9 mouse cellular contexts compared by ENCODE assay signal in genomic region chr9:60991509-60991908, GRCm38 (mm10).
A peak's percentile ranks its signal among the peaks of the same experiment; 100 is the strongest.
DNase-seq lines count a peak whose midpoint lies in the region; ATAC-seq and TF ChIP-seq lines count a peak whose summit lies in the region.
"Had no signal": no experiment of that assay in that cellular context is flagged by ENCODE, and none has a peak within 500 bp of the region (broad histone marks: within the 10 kb centered on the region; RNA-seq: fewer than 3 reads in every experiment).

No protein-coding gene starts in this region.

- WGBS in liver, embryonic 14.5 days (ENCODE audit: insufficient replicate concordance) = 30% methylated on average over 5 of the region's 5 CpGs
- 88% methylated on average over 5 of the region's 5 CpGs for WGBS in intestine, embryonic 16.5 days
- 80% methylated on average over 5 of the region's 5 CpGs for WGBS in forebrain, embryonic 11.5 days

- ATAC-seq in liver, embryonic 14.5 days (ENCODE audit: insufficient read depth) = no peak
- ATAC-seq in intestine, embryonic 16.5 days = no peak
- no peak for ATAC-seq in forebrain, embryonic 11.5 days (replicated peaks; ENCODE audit: low FRiP score)
- ATAC-seq: Patski had no signal

- no peaks in the 10 kb centered on the region for H3K79me2 ChIP-seq in MEL (ENCODE audit: control insufficient read depth, insufficient read depth, low read length, poor library complexity)

- TF ChIP-seq CTCF in MEL (IDR thresholded peaks at IDR 0.05 in 2 of 3, conservative IDR thresholded peaks at IDR 0.05 in 1 of 3; ENCODE audit: control insufficient read depth in 1 of 3, insufficient read depth in 1 of 3, low read depth in 2 of 3, low read length in 3 of 3, poor library complexity in 1 of 3, severe bottlenecking in 1 of 3) = no peak
- TF ChIP-seq CTCF in liver, embryonic 14.5 days (IDR thresholded peaks at IDR 0.05; ENCODE audit: low read depth) = no peak

- peak overlapping the region; percentile 74 for H3K9ac ChIP-seq in MEL (ENCODE audit: control insufficient read depth, low read depth, low read length, poor library complexity, severe bottlenecking)
- no peak overlapping the region for H3K9ac ChIP-seq in liver, embryonic 14.5 days (replicated peaks)
- H3K9ac ChIP-seq in intestine, embryonic 16.5 days (ENCODE audit: low read depth, low read length) = no peak overlapping the region
- H3K9ac ChIP-seq in forebrain, embryonic 11.5 days (ENCODE audit: low read length) = no peak overlapping the region

- H3K36me3 ChIP-seq in MEL (ENCODE audit: control insufficient read depth in 1 of 2, insufficient read depth in 2 of 2, low read length in 2 of 2) = 0 out of 4 replicates have a peak, but pooled peaks cover 0 to 3% of the 10 kb centered on the region in 2 experiments
- no peaks in the 10 kb centered on the region for H3K36me3 ChIP-seq in liver, embryonic 14.5 days (replicated peaks; ENCODE audit: control insufficient read depth, insufficient read depth, low read depth)
- H3K36me3 ChIP-seq in intestine, embryonic 16.5 days (ENCODE audit: control insufficient read depth, insufficient read depth, low read length) = no peaks in the 10 kb centered on the region
- no peaks in the 10 kb centered on the region for H3K36me3 ChIP-seq in forebrain, embryonic 11.5 days (ENCODE audit: control insufficient read depth, insufficient read depth, low read length)

- peak overlapping the region; percentile 50; the same call in 1 of the 2 replicates for H3K27ac ChIP-seq in MEL (ENCODE audit: control insufficient read depth, low read depth, low read length)
- H3K27ac ChIP-seq in liver, embryonic 14.5 days = no peak overlapping the region
- no peak overlapping the region for H3K27ac ChIP-seq in intestine, embryonic 16.5 days (ENCODE audit: low read length)
- no peak overlapping the region for H3K27ac ChIP-seq in forebrain, embryonic 11.5 days (ENCODE audit: low read depth, low read length)

- H3K9me3 ChIP-seq in MEL (replicated peaks; ENCODE audit: insufficient read depth, low read length) = no peaks in the 10 kb centered on the region
- H3K9me3 ChIP-seq in liver, embryonic 14.5 days (ENCODE audit: control insufficient read depth, low read length) = no peaks in the 10 kb centered on the region
- H3K9me3 ChIP-seq in intestine, embryonic 16.5 days (ENCODE audit: control insufficient read depth, low read length) = no peaks in the 10 kb centered on the region
- no peaks in the 10 kb centered on the region for H3K9me3 ChIP-seq in forebrain, embryonic 11.5 days (ENCODE audit: control insufficient read depth, low read length)

- H3K4me2 ChIP-seq in liver, embryonic 14.5 days (ENCODE audit: low read depth) = no peak overlapping the region
- no peak overlapping the region for H3K4me2 ChIP-seq in intestine, embryonic 16.5 days (ENCODE audit: low read depth, low read length)
- H3K4me2 ChIP-seq in forebrain, embryonic 11.5 days (ENCODE audit: low read depth, low read length, severe bottlenecking) = no peak overlapping the region

- peak in 1 of 2 experiments; percentile 34; a peak in 1 of 4 replicates for TF ChIP-seq POLR2A in MEL (IDR thresholded peaks at IDR 0.05; ENCODE audit: control insufficient read depth in 1 of 2, insufficient read depth in 1 of 2, low read depth in 1 of 2, low read length in 2 of 2, poor library complexity in 1 of 2)

- peaks cover 0 to 4% of the 10 kb centered on the region in 2 experiments; a peak in 2 of 4 replicates for H3K4me1 ChIP-seq in MEL (ENCODE audit: control insufficient read depth in 1 of 2, insufficient read depth in 2 of 2, low read length in 2 of 2)
- 0 out of 4 replicates have a peak, but pooled peaks cover 0 to 3% of the 10 kb centered on the region in 2 experiments for H3K4me1 ChIP-seq in liver, embryonic 14.5 days (replicated peaks; ENCODE audit: control insufficient read depth in 2 of 2, insufficient read depth in 2 of 2, low read length in 1 of 2)
- 0 out of 2 replicates have a peak, but pooled peaks cover 2% of the 10 kb centered on the region for H3K4me1 ChIP-seq in intestine, embryonic 16.5 days (ENCODE audit: control insufficient read depth, insufficient read depth, low read length)
- 0 out of 2 replicates have a peak, but pooled peaks cover 2% of the 10 kb centered on the region for H3K4me1 ChIP-seq in forebrain, embryonic 11.5 days (replicated peaks; ENCODE audit: control insufficient read depth, insufficient read depth, low read length)

- peak in 1 of 2 experiments; percentile 24; a peak in 1 of 4 replicates for TF ChIP-seq EP300 in MEL (IDR thresholded peaks at IDR 0.05; ENCODE audit: low read depth in 1 of 2, low read length in 2 of 2)
- TF ChIP-seq EP300 in liver, embryonic 14.5 days (IDR thresholded peaks at IDR 0.05; ENCODE audit: low read depth) = 0 out of 2 replicates have a peak, but pooled peaks have one; percentile 5

- no peaks in the 10 kb centered on the region for H3K27me3 ChIP-seq in MEL (ENCODE audit: control insufficient read depth in 1 of 2, insufficient read depth in 2 of 2, low read length in 2 of 2)
- no peaks in the 10 kb centered on the region for H3K27me3 ChIP-seq in liver, embryonic 14.5 days (ENCODE audit: control insufficient read depth, insufficient read depth, low read length)
- H3K27me3 ChIP-seq in intestine, embryonic 16.5 days (replicated peaks; ENCODE audit: control insufficient read depth, insufficient read depth, low read length) = no peaks in the 10 kb centered on the region
- H3K27me3 ChIP-seq in forebrain, embryonic 11.5 days (ENCODE audit: control insufficient read depth, insufficient read depth, low read length) = no peaks in the 10 kb centered on the region
- H3K27me3 ChIP-seq: Patski had no signal

- no peak for TF ChIP-seq RAD21 in MEL (IDR thresholded peaks at IDR 0.05; ENCODE audit: low read depth, low read length)

- DNase-seq in kidney, adult 11 months = peak; percentile 8
- DNase-seq in kidney, postnatal 25 days = no peak
- DNase-seq in MEL (ENCODE audit: low read depth, low spot score) = peak; percentile 73
- no peak for DNase-seq in liver, embryonic 14.5 days (ENCODE audit: low read depth in 3 of 3, low spot score in 3 of 3)
- peak; percentile 35 to 75 for DNase-seq in spleen, postnatal 10 days (ENCODE audit: low spot score in 2 of 2)
- no peak for DNase-seq in yolk sac, embryonic 10.5 days (ENCODE audit: low spot score)
- DNase-seq in forebrain, embryonic 11.5 days (ENCODE audit: low spot score) = no peak

- H3K4me3 ChIP-seq in MEL (ENCODE audit: control insufficient read depth in 1 of 2, insufficient read depth in 1 of 2, low read depth in 2 of 2, low read length in 2 of 2) = peak overlapping the region in 1 of 2 experiments; percentile 52; a peak in 2 of 4 replicates
- no peak overlapping the region for H3K4me3 ChIP-seq in liver, embryonic 14.5 days (ENCODE audit: insufficient read depth in 1 of 2, low read depth in 2 of 2, low read length in 2 of 2)
- H3K4me3 ChIP-seq in intestine, embryonic 16.5 days (ENCODE audit: low read length) = no peak overlapping the region
- H3K4me3 ChIP-seq in forebrain, embryonic 11.5 days (ENCODE audit: low read depth, low read length) = no peak overlapping the region

TF ChIP-seq in MEL, 35 proteins besides CTCF, POLR2A, EP300 and RAD21:
- TF ChIP-seq ETS1 (IDR thresholded peaks at IDR 0.05; ENCODE audit: low read depth, low read length) (peak; percentile 46; the same call in 1 of the 2 replicates), GATA1 (IDR thresholded peaks at IDR 0.05; ENCODE audit: low read depth, low read length) (no peak), SMC3 (IDR thresholded peaks at IDR 0.05; ENCODE audit: low read depth, low read length) (no peak), BHLHE40 (IDR thresholded peaks at IDR 0.05; ENCODE audit: borderline replicate concordance, low read depth, low read length) (no peak), MAFK (IDR thresholded peaks at IDR 0.05; ENCODE audit: borderline replicate concordance, low read depth, low read length) (no peak), ELF1 (IDR thresholded peaks at IDR 0.05; ENCODE audit: low read depth, low read length) (peak; percentile 71), POLR2AphosphoS5 (IDR thresholded peaks at IDR 0.05; ENCODE audit: borderline replicate concordance, low read depth, low read length) (no peak), USF1 (IDR thresholded peaks at IDR 0.05; ENCODE audit: low read depth, low read length) (no peak), HCFC1 (IDR thresholded peaks at IDR 0.05; ENCODE audit: low read depth, low read length) (peak; percentile 46; the same call in 1 of the 2 replicates), TCF12 (IDR thresholded peaks at IDR 0.05; ENCODE audit: low read depth, low read length) (0 out of 2 replicates have a peak, but pooled peaks have one; percentile 16), NRF1 (IDR thresholded peaks at IDR 0.05; ENCODE audit: insufficient read depth, low read depth, low read length, poor library complexity, severe bottlenecking) (no peak), TAL1 (IDR thresholded peaks at IDR 0.05; ENCODE audit: low read length) (no peak), ZMIZ1 (IDR thresholded peaks at IDR 0.05; ENCODE audit: low read depth, low read length) (no peak), UBTF (IDR thresholded peaks at IDR 0.05; ENCODE audit: borderline replicate concordance, insufficient read depth, low read depth, low read length) (no peak), ZKSCAN1 (IDR thresholded peaks at IDR 0.05; ENCODE audit: low read depth, low read length) (0 out of 2 replicates have a peak, but pooled peaks have one; percentile 70)
TF ChIP-seq in MEL: peak in this region for 5.

Comparison
In these comparisons a context has a peak if more than half of its experiments do, and no peak if none do; other contexts are left out.
1. DNase-seq: peak in kidney, adult 11 months (single experiment), MEL (single experiment) and spleen, postnatal 10 days (2 of 2); none in kidney, postnatal 25 days (0 of 2), liver, embryonic 14.5 days (0 of 3), yolk sac, embryonic 10.5 days (single experiment) and forebrain, embryonic 11.5 days (single experiment).